Mouse (Mus musculus): ENCODE results near the gene Pappa. TPM values are rescaled to one million over a fixed set of nuclear protein-coding genes. Genes with fewer than 3 reads are reported as not detected.

Gene Pappa
- polyA plus RNA-seq, 1 experiment from 2014 or later, result 2.0 TPM

DNA sequence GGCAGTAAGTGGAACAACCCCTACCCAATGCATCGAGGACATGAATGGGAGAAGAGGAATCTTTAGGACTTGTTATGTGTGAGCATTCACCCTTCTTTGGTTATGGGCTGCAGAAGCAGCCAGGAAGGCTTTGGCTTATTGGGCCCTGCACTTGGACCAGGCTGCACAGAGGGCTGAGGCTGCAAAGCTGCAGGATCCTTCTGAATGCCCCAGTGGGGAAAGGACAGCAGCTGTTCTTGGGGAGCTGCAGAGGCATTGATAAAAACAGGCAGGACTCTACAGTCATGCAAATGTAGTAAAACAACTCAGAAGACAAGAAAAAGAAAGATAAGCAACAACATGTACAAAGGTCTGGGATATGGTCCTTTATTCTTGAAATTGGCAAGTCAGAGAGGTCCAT lies 175.4 kb downstream of the Pappa start:
- Histone ChIP-seq H3K27me3 (ENCODE audit: insufficient read depth, low read length) (no peaks in the 10 kb centered on the region), H3K4me2 (replicated peaks; ENCODE audit: low read depth, low read length) (no peak overlapping the region), H3K9me3 (ENCODE audit: low read length) (no peaks in the 10 kb centered on the region), H3K27ac (ENCODE audit: low read length) (no peak overlapping the region), H3K4me3 (ENCODE audit: low read length) (no peak overlapping the region), H3K4me1 (ENCODE audit: insufficient read depth, low read length) (peaks cover 7% of the 10 kb centered on the region; the same call in 1 of the 2 replicates), H3K9ac (replicated peaks; ENCODE audit: low read length) (no peak overlapping the region), H3K36me3 (ENCODE audit: insufficient read depth, low read length) (no peaks in the 10 kb centered on the region)
- WGBS, result 83% methylated on average over 1 of the region's 1 CpGs
- no peak for ATAC-seq (ENCODE audit: low FRiP score, low TSS enrichment)

DNA sequence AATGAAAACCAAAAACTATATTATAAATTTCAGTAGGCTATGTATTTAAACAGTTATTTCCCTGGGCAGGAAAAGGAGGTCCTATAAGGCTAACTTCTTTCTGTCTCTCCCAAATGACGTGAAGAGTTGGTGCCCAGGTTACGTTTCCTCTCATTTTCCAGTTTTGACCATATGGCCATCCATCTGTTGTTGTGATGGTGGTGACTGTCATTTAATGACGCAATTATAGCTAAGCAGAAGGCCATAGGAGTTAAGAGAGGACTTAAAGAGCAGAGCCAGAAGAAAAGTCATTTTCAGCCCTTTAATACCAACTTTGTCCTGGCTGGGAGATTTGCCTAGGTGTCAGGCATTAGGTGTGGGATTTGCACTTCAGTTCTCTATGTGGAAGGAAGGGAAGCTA lies 176.5 kb downstream of the Pappa start:
- ATAC-seq (ENCODE audit: low FRiP score, low TSS enrichment), result no peak
- H3K9me3 ChIP-seq (ENCODE audit: low read length), result no peaks in the 10 kb centered on the region
- H3K4me2 ChIP-seq (replicated peaks; ENCODE audit: low read depth, low read length), result no peak overlapping the region
- peaks cover 7% of the 10 kb centered on the region; the same call in 1 of the 2 replicates for H3K4me1 ChIP-seq (ENCODE audit: insufficient read depth, low read length)
- WGBS, result 83% methylated on average over 3 of the region's 3 CpGs
- no peak overlapping the region for H3K9ac ChIP-seq (replicated peaks; ENCODE audit: low read length)
- no peaks in the 10 kb centered on the region for H3K36me3 ChIP-seq (ENCODE audit: insufficient read depth, low read length)
- no peak overlapping the region for H3K27ac ChIP-seq (ENCODE audit: low read length)
- no peak overlapping the region for H3K4me3 ChIP-seq (ENCODE audit: low read length)
- H3K27me3 ChIP-seq (ENCODE audit: insufficient read depth, low read length), result no peaks in the 10 kb centered on the region

DNA sequence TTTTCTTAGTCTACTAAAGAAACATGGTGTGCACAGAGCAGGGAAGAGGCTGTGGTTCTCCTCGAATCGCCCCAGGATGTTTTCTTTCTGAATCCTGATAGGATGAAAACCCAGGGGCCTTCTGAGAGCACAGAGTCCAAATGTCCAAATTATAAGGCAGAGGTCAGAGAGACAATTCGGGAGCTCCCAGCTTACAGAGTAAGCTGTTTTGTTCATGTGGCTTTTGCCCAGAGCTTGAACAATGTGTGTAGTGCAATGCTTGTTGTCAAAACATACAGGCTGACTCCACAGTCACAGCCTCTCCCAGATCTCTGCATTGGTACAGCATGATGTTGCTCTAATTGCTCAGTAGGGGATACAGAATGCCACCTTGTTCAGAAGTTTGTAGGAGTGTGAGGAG lies 178.7 kb downstream of the Pappa start:
- H3K27ac ChIP-seq (ENCODE audit: low read length), result no peak overlapping the region
- 51% methylated on average over 3 of the region's 3 CpGs for WGBS
- H3K9me3 ChIP-seq (ENCODE audit: low read length), result no peaks in the 10 kb centered on the region
- no peak for ATAC-seq (ENCODE audit: low FRiP score, low TSS enrichment)
- H3K27me3 ChIP-seq (ENCODE audit: insufficient read depth, low read length), result no peaks in the 10 kb centered on the region
- peaks cover 7% of the 10 kb centered on the region; the same call in 1 of the 2 replicates for H3K4me1 ChIP-seq (ENCODE audit: insufficient read depth, low read length)
- no peak overlapping the region for H3K9ac ChIP-seq (replicated peaks; ENCODE audit: low read length)
- H3K4me2 ChIP-seq (replicated peaks; ENCODE audit: low read depth, low read length), result no peak overlapping the region
- H3K36me3 ChIP-seq (ENCODE audit: insufficient read depth, low read length), result no peaks in the 10 kb centered on the region
- no peak overlapping the region for H3K4me3 ChIP-seq (ENCODE audit: low read length)

DNA sequence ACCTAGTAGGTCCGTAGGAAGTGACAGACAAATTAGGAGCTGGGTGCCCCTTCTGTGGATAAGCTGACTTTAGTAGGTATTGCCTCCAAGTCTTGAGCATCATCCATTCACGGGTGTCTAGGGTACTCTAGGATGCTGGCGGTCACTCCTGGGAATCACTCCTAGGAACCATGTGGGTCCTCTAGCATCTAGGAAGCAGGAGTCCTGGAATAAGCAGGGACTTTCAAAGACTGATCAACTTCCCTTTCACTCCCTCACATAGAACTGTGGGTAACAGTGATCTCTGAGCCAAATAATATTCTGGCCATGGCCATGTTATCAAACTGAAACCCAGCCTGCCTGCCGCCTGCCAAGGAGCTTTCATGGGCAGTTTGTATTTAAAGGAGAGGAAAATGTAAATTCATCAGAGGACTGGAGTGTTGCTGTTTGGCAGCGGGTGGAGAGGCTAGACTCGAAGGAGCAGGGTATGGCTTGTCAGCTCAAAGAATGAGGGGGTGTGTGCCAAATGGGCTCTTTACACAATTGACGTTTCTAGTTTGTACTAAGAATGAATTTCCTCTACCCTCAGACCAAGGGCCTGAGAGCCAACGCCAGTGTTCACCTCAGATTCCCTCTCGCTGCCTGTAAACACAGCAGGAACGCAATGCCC lies 194.0 kb downstream of the Pappa start:
- 70% methylated on average over 10 of the region's 10 CpGs for WGBS
- Histone ChIP-seq H3K4me3 (ENCODE audit: low read length) (no peak overlapping the region), H3K4me1 (ENCODE audit: insufficient read depth, low read length) (no peaks in the 10 kb centered on the region), H3K27me3 (ENCODE audit: insufficient read depth, low read length) (no peaks in the 10 kb centered on the region), H3K9me3 (ENCODE audit: low read length) (no peaks in the 10 kb centered on the region), H3K36me3 (ENCODE audit: insufficient read depth, low read length) (no peaks in the 10 kb centered on the region), H3K4me2 (replicated peaks; ENCODE audit: low read depth, low read length) (no peak overlapping the region), H3K27ac (ENCODE audit: low read length) (no peak overlapping the region), H3K9ac (replicated peaks; ENCODE audit: low read length) (no peak overlapping the region)
- no peak for ATAC-seq (ENCODE audit: low FRiP score, low TSS enrichment)

DNA sequence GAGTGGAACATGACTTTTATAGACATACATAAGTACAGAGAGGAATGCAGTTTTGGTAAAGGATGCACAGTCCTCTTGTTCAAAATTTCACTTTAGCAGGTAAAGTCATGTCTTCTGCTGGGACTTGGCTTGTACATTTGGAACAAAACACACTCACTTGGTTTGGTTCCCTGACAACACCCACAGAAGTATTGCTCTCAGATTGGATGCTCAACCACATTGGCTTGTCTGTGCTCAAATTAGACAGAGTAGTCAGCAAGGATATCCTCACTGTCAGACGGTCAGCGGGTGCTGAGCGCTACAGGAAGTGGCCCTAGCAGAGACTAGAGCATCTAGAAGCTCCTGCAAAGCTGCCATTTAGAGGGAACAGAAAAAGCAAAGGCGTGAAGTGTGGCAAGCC lies 197.4 kb downstream of the Pappa start:
- Histone ChIP-seq H3K4me2 (replicated peaks; ENCODE audit: low read depth, low read length) (no peak overlapping the region), H3K4me1 (ENCODE audit: insufficient read depth, low read length) (no peaks in the 10 kb centered on the region), H3K9me3 (ENCODE audit: low read length) (no peaks in the 10 kb centered on the region), H3K27ac (ENCODE audit: low read length) (no peak overlapping the region), H3K36me3 (ENCODE audit: insufficient read depth, low read length) (no peaks in the 10 kb centered on the region), H3K4me3 (ENCODE audit: low read length) (no peak overlapping the region), H3K9ac (replicated peaks; ENCODE audit: low read length) (no peak overlapping the region), H3K27me3 (ENCODE audit: insufficient read depth, low read length) (no peaks in the 10 kb centered on the region)
- no peak for ATAC-seq (ENCODE audit: low FRiP score, low TSS enrichment)
- WGBS, result 88% methylated on average over 4 of the region's 4 CpGs

DNA sequence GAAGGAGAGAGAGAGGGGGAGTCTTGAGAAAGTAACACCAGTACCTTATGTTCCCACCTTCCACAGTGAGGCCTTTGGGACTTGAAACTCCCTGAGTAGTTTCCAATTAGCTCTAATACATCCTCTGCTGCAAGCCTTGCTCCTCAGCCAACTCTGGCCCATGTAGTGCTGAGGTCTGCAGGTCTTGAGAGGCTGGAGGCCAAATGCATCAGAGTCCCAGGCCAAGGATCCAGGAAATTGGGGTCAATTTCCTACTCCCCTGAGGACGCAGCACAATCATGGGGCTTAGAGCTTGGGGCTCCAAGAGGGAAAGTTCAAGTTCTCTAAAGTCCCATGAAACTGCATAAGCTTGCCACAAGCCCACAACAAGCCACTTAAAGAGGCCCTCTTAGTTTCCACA lies 198.0 kb downstream of the Pappa start:
- no peak overlapping the region for H3K4me3 ChIP-seq (ENCODE audit: low read length)
- H3K4me1 ChIP-seq (ENCODE audit: insufficient read depth, low read length), result no peaks in the 10 kb centered on the region
- no peak for ATAC-seq (ENCODE audit: low FRiP score, low TSS enrichment)
- H3K27ac ChIP-seq (ENCODE audit: low read length), result no peak overlapping the region
- H3K36me3 ChIP-seq (ENCODE audit: insufficient read depth, low read length), result 0 out of 2 replicates have a peak, but pooled peaks cover 3% of the 10 kb centered on the region
- no peaks in the 10 kb centered on the region for H3K27me3 ChIP-seq (ENCODE audit: insufficient read depth, low read length)
- H3K4me2 ChIP-seq (replicated peaks; ENCODE audit: low read depth, low read length), result no peak overlapping the region
- no peaks in the 10 kb centered on the region for H3K9me3 ChIP-seq (ENCODE audit: low read length)
- WGBS, result 88% methylated on average over 1 of the region's 1 CpGs
- H3K9ac ChIP-seq (replicated peaks; ENCODE audit: low read length), result no peak overlapping the region

DNA sequence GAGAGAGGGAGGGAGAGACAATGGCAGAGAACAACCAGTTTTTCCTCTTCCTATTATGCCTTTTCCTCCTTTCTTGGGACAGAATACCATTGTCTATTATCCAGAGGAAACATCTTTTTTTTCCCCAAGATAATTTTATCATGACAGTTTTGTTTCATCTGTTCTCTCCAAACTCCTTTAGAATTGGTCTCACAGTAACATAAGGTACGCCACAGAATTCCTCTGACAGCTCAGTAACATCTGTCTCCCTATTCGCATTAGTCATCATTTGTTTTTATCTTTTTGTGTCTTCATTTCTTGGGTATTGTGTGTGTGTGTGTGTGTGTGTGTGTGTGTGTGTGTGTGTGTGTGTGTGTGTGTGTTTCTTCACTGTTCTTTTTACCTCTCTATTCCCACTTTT lies 201.8 kb downstream of the Pappa start:
- Histone ChIP-seq H3K27me3 (ENCODE audit: insufficient read depth, low read length) (no peaks in the 10 kb centered on the region), H3K4me1 (ENCODE audit: insufficient read depth, low read length) (no peaks in the 10 kb centered on the region), H3K4me2 (replicated peaks; ENCODE audit: low read depth, low read length) (no peak overlapping the region), H3K9ac (replicated peaks; ENCODE audit: low read length) (no peak overlapping the region), H3K4me3 (ENCODE audit: low read length) (no peak overlapping the region), H3K36me3 (ENCODE audit: insufficient read depth, low read length) (0 out of 2 replicates have a peak, but pooled peaks cover 3% of the 10 kb centered on the region), H3K9me3 (ENCODE audit: low read length) (no peaks in the 10 kb centered on the region), H3K27ac (ENCODE audit: low read length) (no peak overlapping the region)
- 94% methylated on average over 2 of the region's 2 CpGs for WGBS
- no peak for ATAC-seq (ENCODE audit: low FRiP score, low TSS enrichment)

DNA sequence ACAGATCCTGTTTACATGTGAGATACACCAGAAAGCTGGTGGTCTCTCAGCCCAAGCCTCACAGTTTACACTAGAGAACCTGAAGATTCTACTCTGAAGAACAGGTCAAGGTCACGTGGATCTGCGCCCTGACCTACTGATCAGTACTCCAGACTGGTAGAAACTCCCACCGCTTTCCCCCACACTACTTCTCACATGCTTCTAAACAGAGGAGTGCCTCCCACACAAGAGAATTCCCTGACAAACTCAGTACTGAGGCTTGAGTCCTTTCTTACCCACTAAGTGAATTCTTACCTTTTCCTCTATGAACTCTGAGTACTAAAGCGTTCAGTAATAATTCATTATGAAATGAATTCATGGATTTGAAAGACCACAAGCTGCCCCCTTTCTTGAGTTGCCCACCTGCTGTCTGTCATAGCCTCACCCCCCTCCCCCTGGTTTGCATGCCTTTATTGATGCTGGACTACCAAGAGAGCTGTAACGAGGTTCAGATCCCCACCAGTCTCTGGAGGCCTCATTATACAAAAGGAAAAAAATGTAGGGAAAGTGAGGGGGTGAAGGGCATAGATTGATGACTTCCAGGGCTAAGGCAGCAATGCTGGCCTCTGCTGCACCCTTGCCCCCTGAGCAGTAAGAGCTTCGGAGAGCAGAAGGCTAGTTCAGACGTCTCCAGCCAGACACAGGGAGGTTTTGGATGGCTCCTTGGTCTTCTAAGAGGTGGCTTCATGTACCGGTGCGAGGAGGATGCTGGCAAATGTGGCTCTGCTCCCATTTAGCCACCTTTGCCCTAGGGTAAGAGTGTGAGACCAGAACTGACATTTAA lies 204.7 kb downstream of the Pappa start:
- H3K9ac ChIP-seq (replicated peaks; ENCODE audit: low read length), result no peak overlapping the region
- no peaks in the 10 kb centered on the region for H3K9me3 ChIP-seq (ENCODE audit: low read length)
- H3K4me1 ChIP-seq (ENCODE audit: insufficient read depth, low read length), result no peaks in the 10 kb centered on the region
- no peak for ATAC-seq (ENCODE audit: low FRiP score, low TSS enrichment)
- no peak overlapping the region for H3K4me3 ChIP-seq (ENCODE audit: low read length)
- 62% methylated on average over 9 of the region's 9 CpGs for WGBS
- no peaks in the 10 kb centered on the region for H3K27me3 ChIP-seq (ENCODE audit: insufficient read depth, low read length)
- H3K36me3 ChIP-seq (ENCODE audit: insufficient read depth, low read length), result 0 out of 2 replicates have a peak, but pooled peaks cover 3% of the 10 kb centered on the region
- no peak overlapping the region for H3K4me2 ChIP-seq (replicated peaks; ENCODE audit: low read depth, low read length)
- H3K27ac ChIP-seq (ENCODE audit: low read length), result no peak overlapping the region

DNA sequence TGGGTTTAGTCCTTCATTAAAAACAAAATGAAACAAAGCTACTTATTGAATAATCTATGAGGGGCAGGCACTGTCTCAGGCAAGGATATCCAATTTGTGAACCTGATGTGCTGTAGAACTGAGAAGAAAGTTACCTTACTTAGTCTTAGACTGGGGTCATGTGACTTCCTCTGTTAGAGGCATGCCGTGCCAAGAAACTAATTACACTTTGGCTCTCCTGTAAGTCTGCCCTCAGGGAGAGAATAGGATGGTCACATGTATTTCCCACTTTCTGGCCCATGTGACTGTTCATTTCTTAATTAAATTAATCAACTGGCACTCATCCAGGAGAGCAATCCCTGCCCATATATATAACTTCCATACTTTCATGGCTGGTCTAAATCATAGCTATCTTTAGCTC lies 209.7 kb downstream of the Pappa start:
- H3K9me3 ChIP-seq (ENCODE audit: low read length), result no peaks in the 10 kb centered on the region
- no peak overlapping the region for H3K27ac ChIP-seq (ENCODE audit: low read length)
- WGBS, result 25% methylated on average over 1 of the region's 1 CpGs
- H3K4me3 ChIP-seq (ENCODE audit: low read length), result no peak overlapping the region
- no peak overlapping the region for H3K4me2 ChIP-seq (replicated peaks; ENCODE audit: low read depth, low read length)
- H3K9ac ChIP-seq (replicated peaks; ENCODE audit: low read length), result no peak overlapping the region
- ATAC-seq (ENCODE audit: low FRiP score, low TSS enrichment), result no peak
- H3K36me3 ChIP-seq (ENCODE audit: insufficient read depth, low read length), result no peaks in the 10 kb centered on the region
- no peaks in the 10 kb centered on the region for H3K27me3 ChIP-seq (ENCODE audit: insufficient read depth, low read length)
- no peaks in the 10 kb centered on the region for H3K4me1 ChIP-seq (ENCODE audit: insufficient read depth, low read length)

DNA sequence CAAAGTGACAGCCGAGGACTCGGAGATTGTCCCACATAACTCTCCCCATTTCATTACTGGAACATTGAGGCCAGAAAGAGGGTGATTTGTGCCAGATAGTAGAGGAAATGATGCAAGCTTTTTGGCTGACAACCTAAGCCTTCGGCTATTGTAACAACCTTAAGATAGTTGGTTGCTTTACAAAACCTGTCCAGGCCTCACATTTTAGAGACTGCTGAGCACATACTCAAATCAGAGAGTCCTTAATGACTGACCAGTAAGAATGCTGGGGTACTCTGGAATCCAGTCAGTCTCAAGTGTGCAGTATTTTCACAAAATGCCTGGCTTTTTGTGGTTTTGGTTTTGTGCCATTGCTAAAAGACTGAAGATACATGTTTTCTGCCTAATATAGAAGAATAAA lies 217.8 kb downstream of the Pappa start:
- Histone ChIP-seq H3K36me3 (ENCODE audit: insufficient read depth, low read length) (no peaks in the 10 kb centered on the region), H3K27ac (ENCODE audit: low read length) (no peak overlapping the region), H3K4me1 (ENCODE audit: insufficient read depth, low read length) (no peaks in the 10 kb centered on the region), H3K27me3 (ENCODE audit: insufficient read depth, low read length) (no peaks in the 10 kb centered on the region), H3K4me2 (replicated peaks; ENCODE audit: low read depth, low read length) (no peak overlapping the region), H3K9ac (replicated peaks; ENCODE audit: low read length) (no peak overlapping the region), H3K4me3 (ENCODE audit: low read length) (no peak overlapping the region), H3K9me3 (ENCODE audit: low read length) (no peaks in the 10 kb centered on the region)
- 84% methylated on average over 3 of the region's 3 CpGs for WGBS
- ATAC-seq (ENCODE audit: low FRiP score, low TSS enrichment), result no peak

All from kidney, embryonic 16.5 days (tissue).